Mouse (Mus musculus): ENCODE results near the gene Trp53tg5.

Gene Trp53tg5

GRCm38 (mm10) chr2:164448140-164448539 is 25.4 kb downstream of the Trp53tg5 start:
- no peak for DNase-seq

GRCm38 (mm10) chr2:164446086-164446469 is 27.4 kb downstream of the Trp53tg5 start:
- no peak for DNase-seq

GRCm38 (mm10) chr2:164445399-164446085 is 28.0 kb downstream of the Trp53tg5 start:
- DNase-seq = no peak

- DNase-seq = no peak
Observed at GRCm38 (mm10) chr2:164444701-164445100, 28.8 kb downstream of the Trp53tg5 start.

- no peak for DNase-seq
Observed at GRCm38 (mm10) chr2:164443460-164444000, 30.0 kb downstream of the Trp53tg5 start, which contains the start of gene Sdc4. Sdc4 (minus strand) TSS chr2:164443887.

- DNase-seq = peak; percentile 51 to 52
Observed at GRCm38 (mm10) chr2:164443051-164443437, 30.5 kb downstream of the Trp53tg5 start.

GRCm38 (mm10) chr2:164442315-164443050 is 31.0 kb downstream of the Trp53tg5 start:
- DNase-seq = no peak

GRCm38 (mm10) chr2:164441731-164442130 is 31.8 kb downstream of the Trp53tg5 start:
- DNase-seq = no peak

- no peak for DNase-seq
Observed at GRCm38 (mm10) chr2:164441155-164441554, 32.4 kb downstream of the Trp53tg5 start.

GRCm38 (mm10) chr2:164440314-164440713 is 33.2 kb downstream of the Trp53tg5 start:
- DNase-seq = no peak

- no peak for DNase-seq
Observed at GRCm38 (mm10) chr2:164439001-164439421, 34.5 kb downstream of the Trp53tg5 start.

GRCm38 (mm10) chr2:164438257-164438656 is 35.3 kb downstream of the Trp53tg5 start:
- no peak for DNase-seq

- no peak for DNase-seq
Observed at GRCm38 (mm10) chr2:164437710-164438109, 35.8 kb downstream of the Trp53tg5 start.

- DNase-seq = no peak
Observed at GRCm38 (mm10) chr2:164436961-164437360, 36.6 kb downstream of the Trp53tg5 start.

- DNase-seq = no peak
Observed at GRCm38 (mm10) chr2:164436215-164436913, 37.2 kb downstream of the Trp53tg5 start.

GRCm38 (mm10) chr2:164435216-164436090 is 38.1 kb downstream of the Trp53tg5 start:
- no peak for DNase-seq

- DNase-seq = no peak
Observed at GRCm38 (mm10) chr2:164434681-164435080, 38.8 kb downstream of the Trp53tg5 start.

GRCm38 (mm10) chr2:164433278-164433895 is 40.1 kb downstream of the Trp53tg5 start:
- no peak for DNase-seq

GRCm38 (mm10) chr2:164432541-164433191 is 40.9 kb downstream of the Trp53tg5 start:
- no peak for DNase-seq

GRCm38 (mm10) chr2:164431676-164432465 is 41.7 kb downstream of the Trp53tg5 start:
- no peak for DNase-seq
